Mouse (Mus musculus) thymus, postnatal 10 days (tissue): ENCODE data around the gene Fam72a.

Source experiments
- DNase-seq, 2 experiments: peaks; one replicate each; pipeline ENCODE4 v3.0.0; 2021; ENCODE audit warnings: low spot score in 2 of 2

Fam72a gene

DNA sequence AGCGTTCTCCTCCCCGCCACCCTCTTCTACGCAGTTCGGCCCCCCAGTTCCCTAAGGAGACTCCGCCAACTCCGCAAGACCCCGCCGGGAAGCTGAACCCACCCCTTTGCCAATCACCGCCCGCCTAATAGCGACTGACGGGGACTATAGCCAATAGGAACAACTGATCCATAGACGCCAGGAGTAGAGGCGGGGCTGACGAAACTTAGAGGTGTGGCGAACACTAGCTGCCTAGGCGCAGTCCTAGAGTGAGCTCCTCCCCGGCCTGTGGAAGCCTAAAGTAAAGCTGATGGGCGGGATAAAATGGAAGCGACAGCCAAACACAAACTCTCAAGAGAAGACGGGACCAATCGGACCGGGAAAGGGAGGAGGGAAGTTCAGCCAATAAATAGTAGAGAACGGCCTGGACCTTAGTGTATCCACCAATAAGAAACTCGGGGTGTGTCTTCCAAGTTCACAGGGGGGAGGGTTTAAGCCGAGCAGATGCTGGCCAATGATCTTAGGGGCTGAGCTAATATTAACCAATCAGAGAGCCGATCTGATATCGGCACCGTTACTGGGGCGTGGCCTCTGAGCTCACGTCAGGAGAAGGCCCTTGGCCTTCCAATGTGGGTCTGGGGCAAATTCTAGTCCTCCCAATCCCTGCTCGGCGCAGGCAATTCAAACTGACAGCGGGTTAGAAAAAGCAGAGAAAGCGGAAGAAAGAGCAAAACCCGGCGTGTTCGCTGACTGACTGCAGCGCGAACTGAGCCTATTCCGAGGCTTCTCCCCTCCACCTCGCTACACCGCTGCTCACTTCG, at the start of gene Fam72a, which contains the start of gene Srgap2:
TSS of gene Fam72a (plus strand) at position 623 of the 800 bp plus-strand sequence.
TSS of gene Srgap2 (minus strand) at position 72 of the 800 bp plus-strand sequence.
- DNase-seq = peak; percentile 93 to 97

DNA sequence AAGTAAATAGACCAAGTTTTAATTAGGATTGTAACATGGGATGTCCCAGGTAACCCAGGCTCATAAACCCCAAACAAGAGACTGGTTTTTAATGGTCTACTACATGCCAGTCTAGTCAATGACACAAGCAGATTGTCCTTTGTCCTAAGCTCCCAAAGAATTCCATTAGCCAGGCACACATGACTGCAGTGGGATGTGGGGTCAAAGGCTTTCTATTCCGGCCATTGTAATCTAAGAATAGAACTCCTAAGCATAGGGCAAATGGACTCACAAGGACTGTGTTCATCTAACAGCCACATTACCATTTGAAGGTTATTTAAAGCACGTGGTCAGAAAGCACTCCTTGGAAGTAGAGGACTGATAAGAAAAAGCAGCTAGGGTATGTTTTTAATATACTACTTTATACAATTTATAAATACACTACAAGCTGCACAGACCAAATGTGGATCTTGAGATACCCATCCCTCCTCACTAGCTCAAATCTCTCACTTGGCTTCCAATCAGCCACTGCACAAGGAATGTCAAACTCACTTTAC, 48.9 kb upstream of the Fam72a start:
- no peak for DNase-seq

DNA sequence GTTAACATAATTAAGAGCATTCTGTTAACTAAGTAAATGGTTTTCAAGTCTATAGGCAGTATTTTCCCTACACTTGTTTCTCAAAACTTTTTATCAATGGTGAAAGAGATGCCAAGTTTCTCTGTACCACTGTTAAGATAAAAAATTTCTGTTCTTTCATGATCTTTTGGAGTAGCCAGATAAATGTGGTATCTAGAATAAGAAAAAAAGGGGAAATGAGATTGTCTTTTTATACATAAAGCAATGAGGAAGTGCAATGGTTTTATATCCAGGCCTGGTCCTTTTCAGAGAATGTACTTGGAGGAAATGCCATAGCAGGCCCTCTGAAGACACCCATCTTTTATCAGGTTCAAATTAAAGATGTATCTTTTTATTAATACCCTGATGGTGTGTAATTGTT, 46.3 kb upstream of the Fam72a start:
- DNase-seq = no peak

DNA sequence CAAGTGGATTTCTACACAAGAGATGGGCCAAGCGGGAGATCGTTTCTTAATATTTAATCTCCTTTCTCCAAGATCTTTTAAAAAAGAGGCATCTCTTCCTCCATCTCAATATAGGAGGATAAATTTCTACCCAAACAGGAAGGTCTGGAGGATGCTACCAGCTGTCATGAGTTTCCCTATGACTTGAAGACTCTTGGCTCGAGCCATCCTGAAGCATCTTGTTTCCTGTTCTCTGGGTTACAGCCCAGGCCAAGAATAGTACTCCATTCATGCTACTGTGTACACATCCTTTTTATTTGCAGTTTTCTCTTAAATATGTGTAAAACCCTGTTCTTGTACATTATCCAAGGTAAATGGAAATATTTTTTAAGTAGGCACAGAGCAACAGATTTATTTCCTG, 45.5 kb upstream of the Fam72a start:
- no peak for DNase-seq

DNA sequence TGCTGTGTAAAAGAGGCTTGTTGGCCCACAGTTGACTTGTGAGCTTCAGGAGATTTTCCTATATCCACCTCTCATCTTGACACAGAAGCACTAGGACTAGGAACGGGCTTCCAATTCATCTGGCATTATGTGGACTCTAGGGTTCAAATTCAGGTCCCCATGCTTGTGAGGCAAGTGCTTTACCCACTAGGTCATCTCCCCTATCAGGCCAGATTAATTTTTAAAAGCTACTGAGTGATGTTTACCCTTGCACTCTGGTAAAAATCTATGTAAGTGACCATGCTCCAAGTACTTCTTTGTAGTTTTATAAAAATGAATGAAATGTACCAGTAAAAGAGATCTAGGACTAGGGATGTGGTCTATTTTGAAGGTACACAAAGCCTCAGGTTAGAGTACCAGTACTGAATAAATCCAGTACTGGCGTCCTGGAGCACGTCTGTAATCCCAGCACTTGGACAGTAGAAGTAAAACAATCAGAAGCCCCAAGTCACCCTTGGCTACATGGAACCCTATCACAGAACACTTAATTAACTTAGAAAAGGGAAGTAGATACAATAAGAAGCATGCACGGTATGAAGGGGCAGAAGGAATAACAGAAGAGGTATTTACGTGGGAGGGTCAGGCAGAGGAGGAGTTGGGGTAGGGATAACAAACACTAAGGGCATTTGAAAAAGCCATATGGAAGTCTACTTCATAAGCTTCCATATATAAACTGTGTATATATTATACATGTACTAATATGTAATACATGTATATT, 41.4 kb upstream of the Fam72a start:
- DNase-seq = no peak

DNA sequence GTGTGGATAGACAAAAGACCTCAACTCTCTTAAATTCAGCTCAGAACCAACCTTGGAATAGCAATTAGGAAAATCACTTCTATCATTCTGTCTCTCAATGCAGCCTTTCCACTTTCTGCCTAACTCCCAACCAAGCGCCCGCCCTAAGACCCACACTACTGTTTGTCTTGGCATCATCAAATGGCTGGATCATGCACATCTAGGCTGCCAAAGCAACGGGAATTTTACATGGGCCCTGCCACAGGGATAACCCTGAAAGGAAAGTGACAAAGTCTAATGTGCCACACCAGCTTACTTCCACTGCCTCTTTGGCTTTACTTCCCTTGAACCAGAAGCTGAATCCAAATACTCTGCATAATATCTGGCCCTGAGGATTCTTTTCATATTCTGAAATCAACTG, 38.4 kb upstream of the Fam72a start:
- DNase-seq = no peak

DNA sequence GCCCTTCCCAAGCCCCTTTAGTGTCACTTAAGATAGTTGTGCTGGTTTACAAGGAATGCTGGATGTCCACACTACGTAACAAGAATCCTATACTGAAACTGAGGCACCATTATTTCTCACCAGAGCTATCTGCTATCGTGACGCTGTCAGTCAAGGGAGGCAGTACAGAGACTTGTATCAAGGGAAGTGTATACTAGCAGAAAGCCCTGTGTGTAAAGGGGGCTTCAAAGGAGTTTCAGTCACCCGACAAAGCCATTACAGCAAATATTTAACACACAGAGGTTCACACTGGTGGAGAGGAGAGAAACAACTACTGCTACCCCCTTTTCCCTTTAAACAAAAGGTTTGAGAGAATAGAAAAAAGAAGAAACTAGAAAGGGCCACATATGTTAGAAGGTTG, 36.1 kb upstream of the Fam72a start:
- no peak for DNase-seq

DNA sequence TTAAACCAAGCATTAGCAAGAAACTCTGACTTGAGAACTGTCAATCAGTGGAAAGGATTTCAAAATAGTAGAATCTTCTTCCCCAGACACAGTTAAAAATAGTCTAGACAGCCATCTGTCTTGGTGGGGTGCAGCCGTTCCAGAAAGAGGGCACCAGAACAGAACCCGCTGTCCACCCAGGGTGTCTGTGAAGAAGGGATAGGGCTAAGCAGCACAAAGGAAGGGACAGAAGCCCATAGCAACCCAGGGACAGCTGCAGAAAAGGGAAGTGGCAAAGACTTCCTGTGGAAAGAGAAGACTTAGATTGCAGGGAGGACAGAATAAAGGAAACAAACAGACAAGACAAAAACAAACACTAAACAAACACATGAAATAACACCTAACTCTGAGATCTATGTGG, 35.3 kb upstream of the Fam72a start:
- DNase-seq = peak; percentile 3 to 9

DNA sequence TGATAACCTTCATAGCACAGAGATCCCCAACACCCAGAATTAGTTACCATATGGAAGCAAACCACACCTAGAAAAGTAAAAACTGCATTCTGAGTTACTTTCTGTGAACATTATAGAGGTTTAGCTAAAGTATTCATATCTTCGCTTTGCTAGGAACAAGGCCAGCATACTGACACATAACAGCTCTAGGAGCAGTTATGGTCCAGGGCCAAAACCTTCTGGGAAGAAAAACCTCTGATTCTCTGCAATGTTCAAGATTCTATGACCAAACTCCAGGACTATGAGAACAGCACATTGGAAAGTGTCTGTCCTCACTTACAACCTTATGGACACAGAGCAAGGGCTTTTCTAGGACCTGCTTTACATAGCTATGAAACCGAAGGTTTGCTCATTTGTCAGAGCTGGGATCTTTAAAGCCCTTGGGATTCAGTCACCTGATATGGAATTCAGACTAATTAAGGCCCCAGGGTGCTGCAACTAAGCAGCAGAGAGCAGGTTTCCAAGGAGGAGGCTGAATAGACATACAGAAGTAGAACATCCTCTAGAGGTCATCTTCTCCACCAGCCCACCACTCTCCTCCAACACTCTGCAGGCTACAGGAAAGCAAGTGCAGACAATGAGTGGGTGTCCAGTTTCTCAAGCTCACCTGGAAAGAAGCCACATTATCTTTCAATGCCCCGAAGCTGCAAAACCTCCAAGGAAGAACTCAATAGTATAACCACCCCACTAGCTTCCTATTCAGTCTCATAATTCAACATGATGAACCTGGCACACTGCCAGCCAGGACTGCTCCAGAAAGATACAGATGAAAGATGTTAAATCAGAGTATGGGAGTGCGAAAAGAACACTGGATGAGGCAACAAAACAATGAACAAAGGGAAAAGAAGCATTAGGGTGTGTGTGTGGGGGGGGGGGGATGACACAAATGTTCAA, 33.5 kb upstream of the Fam72a start:
- DNase-seq = no peak

DNA sequence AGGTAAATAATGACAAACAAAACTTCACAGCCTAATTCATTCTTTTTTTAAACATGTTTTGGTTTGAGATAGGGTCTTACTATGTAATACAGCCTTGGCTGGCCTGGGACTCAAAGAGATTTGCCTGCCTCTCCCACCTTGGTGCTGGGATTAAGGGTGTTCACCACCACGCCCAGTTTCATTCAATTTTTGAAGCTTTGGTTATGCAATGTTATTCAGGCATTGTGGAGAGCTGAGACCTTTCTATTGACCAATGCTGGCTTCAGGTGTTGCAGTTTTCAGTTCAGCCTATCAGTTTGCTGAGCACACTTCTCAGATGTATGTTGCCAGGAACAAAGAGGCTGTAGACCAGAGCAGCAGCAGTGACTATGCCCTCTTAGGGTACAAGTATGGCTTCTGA, 29.5 kb upstream of the Fam72a start:
- no peak for DNase-seq

DNA sequence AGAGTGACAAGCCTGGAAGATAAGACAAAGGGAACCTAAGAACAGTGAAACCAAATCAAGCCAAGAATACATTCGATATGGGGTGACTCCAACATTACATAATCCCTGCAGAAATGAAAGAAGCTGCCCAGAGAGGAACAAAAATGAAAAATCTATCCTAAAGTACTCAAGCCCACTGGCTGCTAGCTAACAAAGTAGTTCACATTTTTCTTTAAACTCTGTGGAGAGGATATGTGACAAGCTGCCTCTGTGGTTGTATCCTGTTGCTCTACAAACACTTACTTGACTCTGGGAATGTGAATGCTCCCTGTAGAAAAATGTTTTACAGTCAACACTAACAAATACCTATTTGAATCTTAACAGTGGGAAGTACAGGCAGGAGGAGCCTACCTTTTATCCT, 26.0 kb upstream of the Fam72a start:
- DNase-seq = no peak

DNA sequence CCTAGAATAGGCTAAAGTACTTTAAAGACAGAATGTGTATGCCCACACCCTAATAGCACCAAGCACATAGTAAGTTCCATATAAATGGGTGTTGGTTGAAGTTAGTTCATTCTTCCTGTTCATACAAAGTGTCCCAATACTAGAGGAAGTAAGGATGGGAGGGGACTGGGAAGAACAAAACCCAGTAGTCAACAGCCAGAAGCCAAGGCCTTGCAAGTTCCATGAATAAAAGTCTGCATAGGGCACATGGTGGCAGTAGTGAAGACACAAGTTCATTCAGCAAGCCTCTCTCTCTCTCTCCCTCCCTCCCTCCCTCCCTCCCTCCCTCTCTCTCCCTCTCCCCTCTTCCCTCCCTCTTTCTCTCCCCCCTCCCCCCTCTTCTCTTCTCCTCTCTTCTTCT, 16.6 kb upstream of the Fam72a start:
- no peak for DNase-seq

DNA sequence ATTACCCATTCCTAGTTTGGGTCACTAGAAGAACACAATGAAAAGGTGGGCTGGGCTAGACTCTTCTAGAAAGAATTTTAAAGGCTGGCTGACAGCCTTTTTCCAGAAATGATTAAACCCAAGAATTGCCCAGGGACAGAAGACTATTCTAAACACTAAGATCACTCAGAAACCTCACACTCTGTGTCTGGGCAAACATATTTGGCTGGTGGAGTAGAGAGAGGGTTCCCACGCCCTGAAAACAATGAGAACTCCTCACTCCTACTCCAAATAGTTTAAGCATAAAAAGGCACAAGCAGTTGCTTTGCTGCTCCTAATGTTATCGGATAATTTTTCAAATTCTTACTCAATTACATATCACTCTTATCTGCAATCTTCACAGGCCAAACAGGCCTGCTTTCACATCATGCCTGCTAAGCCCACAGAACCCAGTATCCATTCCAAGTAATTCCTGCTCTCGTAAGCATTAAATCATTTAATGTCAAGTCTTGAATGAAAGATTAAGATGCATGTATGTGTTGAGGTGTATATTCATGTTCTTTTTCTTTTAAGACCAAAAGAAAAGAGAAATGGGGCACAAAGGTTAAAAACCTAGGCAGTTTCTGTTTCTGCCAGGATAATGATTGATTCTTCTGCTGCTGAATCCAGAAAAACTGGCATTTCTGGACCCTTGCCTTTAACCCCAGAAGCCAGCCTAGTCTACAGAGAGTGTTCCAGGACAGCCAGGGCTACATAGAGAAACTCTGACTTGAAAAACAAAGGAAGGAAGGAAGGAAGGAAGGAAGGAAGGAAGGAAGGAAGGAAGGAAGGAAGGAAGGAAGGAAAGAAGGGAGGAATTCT, 15.8 kb upstream of the Fam72a start:
- DNase-seq = no peak

DNA sequence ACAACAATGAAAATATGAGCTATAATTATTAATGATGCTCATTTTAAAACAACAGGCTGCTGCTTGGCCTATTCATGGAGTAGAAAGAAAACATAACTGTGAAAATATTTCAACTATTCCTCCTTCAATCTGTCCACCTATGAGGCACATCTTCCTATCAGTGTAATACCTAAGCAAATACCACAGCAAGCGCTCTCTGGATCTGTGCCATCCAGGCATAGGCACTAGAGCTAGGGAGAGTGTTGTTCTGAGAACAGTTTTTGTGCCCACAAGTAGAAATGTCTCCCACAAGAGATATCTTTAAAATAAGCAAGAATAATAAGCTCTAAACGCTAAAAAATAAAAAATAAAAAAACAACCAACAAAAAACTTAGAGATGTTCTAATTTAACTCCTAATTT, 14.6 kb upstream of the Fam72a start:
- no peak for DNase-seq

DNA sequence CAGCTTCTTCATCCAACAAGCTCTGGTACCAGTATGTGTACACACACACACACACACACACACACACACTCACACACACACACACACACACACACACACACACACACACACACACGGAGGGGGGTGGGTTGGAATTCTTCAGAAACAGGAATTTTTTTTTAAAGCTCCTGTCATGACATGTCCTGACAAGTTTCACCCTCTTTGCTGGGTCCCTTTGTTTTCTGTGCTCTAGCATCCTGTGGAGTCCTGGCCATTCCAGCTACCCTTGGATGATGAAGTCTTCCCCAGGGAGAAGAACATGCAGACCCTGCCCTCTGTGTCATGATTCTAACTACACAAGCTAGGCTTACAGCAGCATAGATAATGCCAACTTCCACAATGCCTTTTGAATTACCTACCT, 13.5 kb upstream of the Fam72a start:
- DNase-seq = no peak

DNA sequence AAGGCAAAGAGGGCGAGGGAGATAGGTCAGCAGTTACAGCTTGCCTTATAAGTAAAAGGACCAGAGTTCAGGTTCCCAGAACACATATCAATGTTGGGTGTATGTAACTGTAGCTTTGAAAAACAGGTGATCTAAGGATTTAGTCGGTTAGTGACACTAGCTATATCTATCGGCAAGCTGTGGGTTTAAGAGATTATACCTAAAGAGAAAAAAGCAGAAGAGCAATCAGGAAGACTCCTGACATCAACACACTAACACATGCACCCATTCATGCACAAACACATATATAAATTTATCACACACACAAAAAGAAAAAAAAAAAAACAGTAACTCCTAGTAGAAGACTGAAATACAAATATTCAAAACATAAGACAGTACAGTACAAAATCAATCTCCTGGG, 11.1 kb upstream of the Fam72a start:
- no peak for DNase-seq

DNA sequence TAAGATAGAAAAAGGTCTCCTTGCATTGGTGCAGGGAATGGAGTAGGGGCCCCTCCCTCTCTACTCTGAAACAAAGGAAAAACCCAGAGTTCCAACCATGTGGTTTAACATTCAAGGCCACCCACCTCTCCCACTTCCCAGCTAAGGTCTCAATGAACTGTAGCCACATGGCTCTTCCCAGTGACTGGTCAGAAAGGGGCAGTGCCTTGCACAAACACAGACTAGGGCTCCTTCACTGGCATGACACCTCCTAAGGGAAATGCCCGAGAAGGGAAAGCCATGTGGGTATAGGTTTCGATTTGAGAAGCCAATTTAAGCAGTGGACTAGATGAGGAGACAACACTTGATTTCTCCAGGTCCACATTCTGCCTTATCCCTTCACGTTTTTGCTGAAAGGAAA, 3.9 kb upstream of the Fam72a start:
- no peak for DNase-seq

DNA sequence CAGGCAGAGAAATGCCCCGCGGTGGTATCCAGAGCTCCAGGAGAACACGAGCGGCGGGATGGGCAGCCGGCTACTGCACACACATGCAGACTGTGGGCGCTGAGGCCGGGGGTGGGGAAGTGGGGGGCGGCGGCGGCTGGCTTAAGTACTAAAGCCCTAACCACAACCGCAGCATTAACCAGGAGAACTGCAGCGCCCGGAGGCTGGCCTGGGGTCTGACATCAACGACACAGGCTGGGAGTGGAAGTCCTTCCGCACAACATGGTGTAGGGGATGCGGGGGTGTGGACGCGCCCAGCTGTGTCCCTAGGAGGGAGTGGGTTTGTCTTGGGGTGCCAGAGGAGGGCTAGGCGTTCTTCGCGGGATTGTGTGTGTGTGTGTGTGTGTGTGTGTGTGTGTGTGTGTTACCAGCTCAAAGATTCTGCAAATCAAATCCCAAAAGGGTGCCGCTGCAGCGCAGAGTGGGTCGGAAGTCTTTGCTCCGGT, 2.6 kb upstream of the Fam72a start:
- DNase-seq = peak; percentile 27 to 34

DNA sequence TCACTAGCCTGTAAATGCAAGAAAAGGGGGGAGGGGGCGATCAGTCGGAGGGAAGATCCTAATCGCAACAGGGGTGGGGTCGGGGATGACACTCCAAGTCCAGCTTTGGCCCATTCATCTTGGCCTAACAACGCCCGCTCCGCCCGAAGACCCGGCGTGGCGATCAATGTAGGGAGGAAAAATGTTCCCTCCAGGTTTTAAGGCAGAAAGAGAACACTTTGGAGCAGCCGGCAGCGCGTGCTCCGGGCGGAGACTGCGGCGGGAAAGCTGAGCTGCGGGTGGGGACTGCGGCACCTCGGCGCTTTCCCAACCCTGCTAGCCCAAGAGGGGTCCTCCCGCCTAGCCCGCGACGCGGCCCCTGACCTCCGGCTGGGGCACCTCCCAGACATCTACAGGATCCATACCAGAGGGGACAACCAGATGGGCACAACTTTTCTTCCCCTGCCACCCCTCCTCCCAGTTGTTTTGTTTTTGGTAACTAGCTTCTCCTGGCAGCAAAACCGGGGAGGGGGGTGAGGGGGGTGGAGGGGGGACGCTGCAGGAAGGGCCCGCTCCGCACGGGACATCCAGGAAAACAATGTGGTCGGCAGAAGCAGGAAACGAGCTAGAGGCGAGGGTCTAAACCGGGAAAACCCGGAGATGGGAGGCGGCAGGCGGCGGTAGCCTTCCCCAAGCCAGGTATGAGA, 2.0 kb upstream of the Fam72a start:
- peak; percentile 18 to 22 for DNase-seq
